Mouse (Mus musculus) layer of hippocampus, postnatal 14 days (tissue): ENCODE data around the gene Pdzrn3. TPM values are rescaled to one million over a fixed set of nuclear protein-coding genes. Genes with fewer than 3 reads are reported as not detected.

Source experiments
- DNase-seq, 2 experiments: peaks; one replicate each; pipeline ENCODE4 v3.0.0; 2021 to 2022; ENCODE audit warnings: low spot score in 2 of 2, mixed read lengths in 1 of 2
- total RNA-seq, 2 experiments: library from RNA; stranded (reverse); gene quantifications; 2 replicates each; pipeline ENCODE4 v1.2.3; 2021

Gene Pdzrn3
- total RNA-seq, 2 experiments from 2014 or later = 10.5 to 10.7 TPM

- no peak for DNase-seq
Measured at GRCm38 (mm10) chr6:101329499-101329898, 48.2 kb downstream of the Pdzrn3 start.

- DNase-seq = no peak
Measured at GRCm38 (mm10) chr6:101328514-101328913, 49.2 kb downstream of the Pdzrn3 start.

GRCm38 (mm10) chr6:101327741-101328140, 50.0 kb downstream of the Pdzrn3 start:
- DNase-seq = no peak

GRCm38 (mm10) chr6:101327196-101327595, 50.5 kb downstream of the Pdzrn3 start:
- DNase-seq = no peak

- DNase-seq = no peak
Measured at GRCm38 (mm10) chr6:101325842-101326639, 51.7 kb downstream of the Pdzrn3 start.

- no peak for DNase-seq
Measured at GRCm38 (mm10) chr6:101322580-101322979, 55.1 kb downstream of the Pdzrn3 start.

- DNase-seq = no peak
Measured at GRCm38 (mm10) chr6:101320386-101320785, 57.3 kb downstream of the Pdzrn3 start.

- DNase-seq = no peak
Measured at GRCm38 (mm10) chr6:101319374-101319967, 58.2 kb downstream of the Pdzrn3 start.

GRCm38 (mm10) chr6:101318530-101318929, 59.2 kb downstream of the Pdzrn3 start:
- DNase-seq = no peak

- no peak for DNase-seq
Measured at GRCm38 (mm10) chr6:101311446-101311845, 66.3 kb downstream of the Pdzrn3 start.

GRCm38 (mm10) chr6:101310491-101310890, 67.2 kb downstream of the Pdzrn3 start:
- no peak for DNase-seq

GRCm38 (mm10) chr6:101307964-101308531, 69.6 kb downstream of the Pdzrn3 start:
- DNase-seq = peak; percentile 53 to 78

- DNase-seq = no peak
Measured at GRCm38 (mm10) chr6:101306834-101307233, 70.9 kb downstream of the Pdzrn3 start.

- DNase-seq = no peak
Measured at GRCm38 (mm10) chr6:101305543-101305942, 72.2 kb downstream of the Pdzrn3 start.

GRCm38 (mm10) chr6:101303959-101304738, 73.5 kb downstream of the Pdzrn3 start:
- no peak for DNase-seq

- no peak for DNase-seq
Measured at GRCm38 (mm10) chr6:101303501-101303900, 74.2 kb downstream of the Pdzrn3 start.

GRCm38 (mm10) chr6:101301154-101301553, 76.5 kb downstream of the Pdzrn3 start:
- DNase-seq = no peak

GRCm38 (mm10) chr6:101299434-101299833, 78.3 kb downstream of the Pdzrn3 start:
- DNase-seq = no peak

GRCm38 (mm10) chr6:101297563-101298520, 79.9 kb downstream of the Pdzrn3 start:
- DNase-seq = no peak

- DNase-seq = no peak
Measured at GRCm38 (mm10) chr6:101296997-101297396, 80.7 kb downstream of the Pdzrn3 start.
